Mouse (Mus musculus): ENCODE results near the gene Atf4. TPM values are rescaled to one million over a fixed set of nuclear protein-coding genes. Genes with fewer than 3 reads are reported as not detected.

Gene Atf4
- polyA plus RNA-seq, 1 experiment from 2014 or later: 84.6 TPM

GRCm38 (mm10) chr15:80233733-80234509, 21.1 kb upstream of the Atf4 start, which contains the start of gene Mief1:
Gene Mief1 (plus strand): TSS chr15:80234018.
- Histone ChIP-seq H3K4me2 (ENCODE audit: low read depth, low read length) (peak within 1 kb of the TSS; percentile 71), H3K36me3 (ENCODE audit: control insufficient read depth, insufficient read depth) (peaks cover 27% of the 10 kb centered on the region), H3K9ac (ENCODE audit: low read length) (peak within 1 kb of the TSS; percentile 75), H3K4me1 (ENCODE audit: control insufficient read depth, insufficient read depth, low read length) (peaks cover 15% of the 10 kb centered on the region), H3K4me3 (ENCODE audit: low read length) (peak within 1 kb of the TSS; percentile 81), H3K9me3 (replicated peaks; ENCODE audit: control insufficient read depth, low read length) (no peaks in the 10 kb centered on the region), H3K27ac (ENCODE audit: low read length) (peak within 1 kb of the TSS; percentile 75), H3K27me3 (ENCODE audit: control insufficient read depth, insufficient read depth, low read length) (no peaks in the 10 kb centered on the region)
- WGBS: under 1% methylated on average over 67 of the region's 67 CpGs
- ATAC-seq (replicated peaks; ENCODE audit: extremely low read depth, insufficient read depth, low FRiP score): peak; percentile 97

- Histone ChIP-seq H3K4me3 (ENCODE audit: low read length) (peak within 1 kb of the TSS; percentile 81), H3K27me3 (ENCODE audit: control insufficient read depth, insufficient read depth, low read length) (no peaks in the 10 kb centered on the region), H3K9ac (ENCODE audit: low read length) (peak within 1 kb of the TSS; percentile 75), H3K27ac (ENCODE audit: low read length) (no peak within 1 kb of the TSS), H3K36me3 (ENCODE audit: control insufficient read depth, insufficient read depth) (peaks cover 35% of the 10 kb centered on the region), H3K9me3 (replicated peaks; ENCODE audit: control insufficient read depth, low read length) (no peaks in the 10 kb centered on the region), H3K4me1 (ENCODE audit: control insufficient read depth, insufficient read depth, low read length) (peaks cover 15% of the 10 kb centered on the region), H3K4me2 (ENCODE audit: low read depth, low read length) (peak within 1 kb of the TSS; percentile 71)
- 69% methylated on average over 9 of the region's 9 CpGs for WGBS
- ATAC-seq (replicated peaks; ENCODE audit: extremely low read depth, insufficient read depth, low FRiP score): no peak
Observed at GRCm38 (mm10) chr15:80235535-80235934, 19.4 kb upstream of the Atf4 start, which contains the start of gene AC140267.1. Gene AC140267.1 (plus strand): TSS chr15:80235835.

DNA sequence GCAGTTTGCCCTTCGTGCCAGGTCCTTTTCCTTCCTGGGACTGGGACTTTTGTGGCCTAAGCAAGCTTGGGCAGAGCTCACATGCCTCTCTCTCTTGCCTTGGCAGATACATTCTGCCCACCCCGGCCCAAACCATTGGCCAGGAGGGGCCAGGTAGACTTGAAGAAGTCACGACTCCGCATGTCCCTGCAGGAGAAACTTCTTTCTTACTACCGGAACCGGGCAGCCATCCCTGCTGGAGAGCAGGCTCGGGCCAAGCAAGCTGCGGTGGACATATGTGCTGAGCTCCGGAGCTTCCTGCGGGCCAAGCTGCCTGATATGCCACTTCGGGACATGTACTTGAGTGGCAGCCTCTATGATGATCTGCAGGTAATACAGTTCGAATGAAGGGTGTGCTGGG, 6.8 kb upstream of the Atf4 start:
- Histone ChIP-seq H3K4me2 (ENCODE audit: low read depth, low read length) (no peak overlapping the region), H3K9me3 (replicated peaks; ENCODE audit: control insufficient read depth, low read length) (no peaks in the 10 kb centered on the region), H3K36me3 (ENCODE audit: control insufficient read depth, insufficient read depth) (peaks cover 56% of the 10 kb centered on the region), H3K27me3 (ENCODE audit: control insufficient read depth, insufficient read depth, low read length) (no peaks in the 10 kb centered on the region), H3K27ac (ENCODE audit: low read length) (no peak overlapping the region), H3K4me3 (ENCODE audit: low read length) (no peak overlapping the region), H3K9ac (ENCODE audit: low read length) (no peak overlapping the region), H3K4me1 (ENCODE audit: control insufficient read depth, insufficient read depth, low read length) (peaks cover 28% of the 10 kb centered on the region)
- ATAC-seq (replicated peaks; ENCODE audit: extremely low read depth, insufficient read depth, low FRiP score): no peak
- WGBS: 92% methylated on average over 12 of the region's 12 CpGs

DNA sequence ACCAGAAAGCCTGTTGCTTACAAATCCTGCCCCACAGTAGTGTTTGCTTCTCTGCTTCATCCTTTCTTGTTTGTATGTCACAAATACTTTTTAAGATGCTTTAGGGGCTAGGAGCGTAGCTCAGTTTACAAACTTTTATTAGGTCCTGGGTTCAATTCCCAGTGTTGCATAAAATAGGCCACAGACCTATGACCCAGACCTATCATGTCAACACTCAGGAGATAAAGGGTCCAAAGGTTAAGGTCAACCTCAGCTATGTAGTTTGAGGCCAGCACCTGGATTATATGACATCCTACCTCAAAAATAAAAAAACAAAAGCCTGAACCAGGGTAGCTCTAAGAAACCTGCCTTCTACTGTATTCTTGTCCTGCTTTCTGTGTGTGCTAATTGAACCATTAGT, 6.4 kb upstream of the Atf4 start:
- Histone ChIP-seq H3K9me3 (replicated peaks; ENCODE audit: control insufficient read depth, low read length) (no peaks in the 10 kb centered on the region), H3K4me1 (ENCODE audit: control insufficient read depth, insufficient read depth, low read length) (peaks cover 29% of the 10 kb centered on the region), H3K9ac (ENCODE audit: low read length) (no peak overlapping the region), H3K27ac (ENCODE audit: low read length) (no peak overlapping the region), H3K36me3 (ENCODE audit: control insufficient read depth, insufficient read depth) (peaks cover 53% of the 10 kb centered on the region), H3K4me2 (ENCODE audit: low read depth, low read length) (no peak overlapping the region), H3K27me3 (ENCODE audit: control insufficient read depth, insufficient read depth, low read length) (no peaks in the 10 kb centered on the region), H3K4me3 (ENCODE audit: low read length) (no peak overlapping the region)
- WGBS: 100% methylated on average over 1 of the region's 1 CpGs
- no peak for ATAC-seq (replicated peaks; ENCODE audit: extremely low read depth, insufficient read depth, low FRiP score)

- H3K9me3 ChIP-seq (replicated peaks; ENCODE audit: control insufficient read depth, low read length): no peaks in the 10 kb centered on the region
- WGBS: 89% methylated on average over 10 of the region's 10 CpGs
- H3K9ac ChIP-seq (ENCODE audit: low read length): peak overlapping the region; percentile 22; the same call in 1 of the 2 replicates
- H3K4me1 ChIP-seq (ENCODE audit: control insufficient read depth, insufficient read depth, low read length): peaks cover 37% of the 10 kb centered on the region
- no peak overlapping the region for H3K4me2 ChIP-seq (ENCODE audit: low read depth, low read length)
- peaks cover 51% of the 10 kb centered on the region for H3K36me3 ChIP-seq (ENCODE audit: control insufficient read depth, insufficient read depth)
- ATAC-seq (replicated peaks; ENCODE audit: extremely low read depth, insufficient read depth, low FRiP score): no peak
- H3K27ac ChIP-seq (ENCODE audit: low read length): peak overlapping the region; percentile 69
- no peak overlapping the region for H3K4me3 ChIP-seq (ENCODE audit: low read length)
- H3K27me3 ChIP-seq (ENCODE audit: control insufficient read depth, insufficient read depth, low read length): no peaks in the 10 kb centered on the region
Observed at GRCm38 (mm10) chr15:80249672-80250071, 5.3 kb upstream of the Atf4 start.

DNA sequence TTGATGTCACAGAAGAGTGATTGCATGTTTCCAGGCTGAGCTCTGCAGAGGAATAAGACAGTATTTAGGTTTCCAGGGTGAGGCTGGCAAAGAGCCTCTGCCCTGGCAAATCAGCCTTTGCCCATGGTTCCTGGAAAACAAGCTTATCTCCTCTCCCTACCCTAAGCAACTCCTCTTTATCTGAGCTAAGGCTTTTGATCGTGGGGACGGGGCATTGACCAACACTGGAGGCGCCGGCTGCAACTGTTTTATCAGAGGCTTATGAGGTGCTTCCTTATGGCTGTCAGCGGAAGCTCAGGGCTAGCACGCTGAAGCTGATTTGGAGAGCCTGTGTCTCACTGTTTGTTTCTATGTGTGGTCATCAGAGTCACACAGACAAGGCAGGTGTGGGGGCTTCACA, 4.4 kb upstream of the Atf4 start:
- Histone ChIP-seq H3K9me3 (replicated peaks; ENCODE audit: control insufficient read depth, low read length) (no peaks in the 10 kb centered on the region), H3K4me2 (ENCODE audit: low read depth, low read length) (no peak overlapping the region), H3K4me3 (ENCODE audit: low read length) (no peak overlapping the region), H3K9ac (ENCODE audit: low read length) (peak overlapping the region; percentile 38; the same call in 1 of the 2 replicates), H3K36me3 (ENCODE audit: control insufficient read depth, insufficient read depth) (peaks cover 48% of the 10 kb centered on the region), H3K27me3 (ENCODE audit: control insufficient read depth, insufficient read depth, low read length) (no peaks in the 10 kb centered on the region), H3K27ac (ENCODE audit: low read length) (peak overlapping the region; percentile 69), H3K4me1 (ENCODE audit: control insufficient read depth, insufficient read depth, low read length) (peaks cover 37% of the 10 kb centered on the region)
- WGBS: 35% methylated on average over 6 of the region's 6 CpGs
- no peak for ATAC-seq (replicated peaks; ENCODE audit: extremely low read depth, insufficient read depth, low FRiP score)

GRCm38 (mm10) chr15:80253530-80253929, 1.5 kb upstream of the Atf4 start:
- Histone ChIP-seq H3K27ac (ENCODE audit: low read length) (peak overlapping the region; percentile 99), H3K27me3 (ENCODE audit: control insufficient read depth, insufficient read depth, low read length) (no peaks in the 10 kb centered on the region), H3K4me2 (ENCODE audit: low read depth, low read length) (no peak overlapping the region; the same call in 1 of the 2 replicates), H3K9me3 (replicated peaks; ENCODE audit: control insufficient read depth, low read length) (no peaks in the 10 kb centered on the region), H3K4me1 (ENCODE audit: control insufficient read depth, insufficient read depth, low read length) (peaks cover 53% of the 10 kb centered on the region), H3K36me3 (ENCODE audit: control insufficient read depth, insufficient read depth) (peaks cover 42% of the 10 kb centered on the region), H3K9ac (ENCODE audit: low read length) (no peak overlapping the region), H3K4me3 (ENCODE audit: low read length) (no peak overlapping the region)
- ATAC-seq (replicated peaks; ENCODE audit: extremely low read depth, insufficient read depth, low FRiP score): no peak
- whole genome bisulfite sequencing: 40% methylated on average over 2 of the region's 2 CpGs

DNA sequence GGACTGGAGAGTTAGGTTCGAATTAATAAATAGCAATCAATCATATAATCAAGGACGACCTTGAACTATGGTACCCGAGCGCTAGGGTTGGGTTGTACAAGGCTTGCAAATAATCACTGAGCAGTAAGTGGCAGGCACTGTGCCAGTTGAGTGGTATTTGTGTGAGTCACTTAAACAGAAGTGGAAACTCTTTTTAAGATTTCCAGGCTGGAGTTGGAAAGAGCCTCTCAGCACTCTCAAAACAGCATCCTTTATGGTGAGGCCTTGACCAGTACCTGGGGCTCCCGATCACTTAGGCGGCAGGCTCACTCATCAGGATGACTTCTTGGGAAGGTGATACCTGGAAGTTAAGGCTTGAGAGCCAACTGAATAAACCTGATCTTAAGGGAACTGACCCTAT, 777 bp upstream of the Atf4 start:
- Histone ChIP-seq H3K4me2 (ENCODE audit: low read depth, low read length) (peak overlapping the region; percentile 63), H3K4me1 (ENCODE audit: control insufficient read depth, insufficient read depth, low read length) (peaks cover 53% of the 10 kb centered on the region), H3K9ac (ENCODE audit: low read length) (peak overlapping the region; percentile 73), H3K9me3 (replicated peaks; ENCODE audit: control insufficient read depth, low read length) (no peaks in the 10 kb centered on the region), H3K27me3 (ENCODE audit: control insufficient read depth, insufficient read depth, low read length) (no peaks in the 10 kb centered on the region), H3K4me3 (ENCODE audit: low read length) (peak overlapping the region; percentile 97), H3K36me3 (ENCODE audit: control insufficient read depth, insufficient read depth) (peaks cover 36% of the 10 kb centered on the region), H3K27ac (ENCODE audit: low read length) (peak overlapping the region; percentile 99)
- no peak for ATAC-seq (replicated peaks; ENCODE audit: extremely low read depth, insufficient read depth, low FRiP score)
- WGBS: 32% methylated on average over 6 of the region's 6 CpGs

DNA sequence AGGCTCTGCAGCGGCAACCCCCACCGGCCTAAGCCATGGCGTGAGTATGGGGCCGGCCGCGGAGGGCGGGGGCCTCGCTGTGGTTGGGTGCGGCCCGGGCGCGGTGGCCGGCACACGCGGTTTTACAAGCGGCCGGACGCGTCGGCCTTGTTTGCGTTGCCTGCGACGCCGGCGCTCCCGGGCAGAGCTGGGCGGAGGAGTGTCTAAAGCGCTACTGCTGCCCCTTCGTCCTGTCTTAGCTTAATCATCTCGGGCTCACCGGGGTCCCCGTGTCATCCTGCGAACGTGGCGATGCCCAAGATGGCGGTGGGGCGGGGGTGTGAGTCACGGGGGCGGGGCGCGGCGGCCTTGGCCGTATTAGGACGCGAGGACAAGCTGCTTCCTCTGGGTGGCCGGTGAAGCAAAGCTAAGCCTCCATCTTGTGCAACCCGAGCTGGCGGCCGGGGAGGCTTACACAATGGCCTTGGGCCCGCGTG, 700 bp downstream of the Atf4 start:
- ATAC-seq (replicated peaks; ENCODE audit: extremely low read depth, insufficient read depth, low FRiP score): peak; percentile 56
- Histone ChIP-seq H3K9me3 (replicated peaks; ENCODE audit: control insufficient read depth, low read length) (no peaks in the 10 kb centered on the region), H3K4me2 (ENCODE audit: low read depth, low read length) (peak overlapping the region; percentile 95), H3K4me3 (ENCODE audit: low read length) (peak overlapping the region; percentile 97), H3K9ac (ENCODE audit: low read length) (peak overlapping the region; percentile 99), H3K36me3 (ENCODE audit: control insufficient read depth, insufficient read depth) (peaks cover 27% of the 10 kb centered on the region), H3K4me1 (ENCODE audit: control insufficient read depth, insufficient read depth, low read length) (peaks cover 41% of the 10 kb centered on the region), H3K27me3 (ENCODE audit: control insufficient read depth, insufficient read depth, low read length) (no peaks in the 10 kb centered on the region), H3K27ac (ENCODE audit: low read length) (peak overlapping the region; percentile 99)
- WGBS: under 1% methylated on average over 51 of the region's 51 CpGs
